Mouse (Mus musculus) WW6 (cell line): ENCODE results near the gene Bcl7c.

Experiments
- DNase-seq: peaks from one replicate; pipeline ENCODE4 v3.0.0-alpha.2; 2013; ENCODE audit warnings: low read depth, low spot score

Bcl7c gene

GRCm38 (mm10) chr7:127685304-127686018, 23.3 kb downstream of the Bcl7c start:
- no peak for DNase-seq

- no peak for DNase-seq
Observed at GRCm38 (mm10) chr7:127681888-127682553, 26.7 kb downstream of the Bcl7c start.

- no peak for DNase-seq
Observed at GRCm38 (mm10) chr7:127680541-127680940, 28.2 kb downstream of the Bcl7c start.

DNA sequence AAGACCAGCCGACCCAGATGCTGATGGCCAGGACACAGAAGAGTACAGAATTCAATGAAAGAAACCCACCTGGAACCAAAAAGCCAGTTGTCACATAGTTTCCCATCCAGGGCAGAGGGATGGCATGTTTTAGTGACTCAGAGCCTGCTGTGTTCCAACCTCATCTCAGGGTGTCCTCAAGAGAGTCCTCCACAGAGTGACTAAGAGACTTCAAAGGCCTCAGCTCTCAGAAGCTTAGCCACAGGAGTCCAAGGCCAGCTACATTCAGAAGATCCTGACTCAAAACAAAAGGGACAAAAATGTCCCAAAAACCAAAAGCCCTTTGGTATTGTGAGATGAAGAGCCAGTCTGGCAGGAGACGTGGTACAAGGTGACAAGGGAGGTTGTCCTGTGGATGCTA, 29.9 kb downstream of the Bcl7c start:
- DNase-seq: no peak

DNA sequence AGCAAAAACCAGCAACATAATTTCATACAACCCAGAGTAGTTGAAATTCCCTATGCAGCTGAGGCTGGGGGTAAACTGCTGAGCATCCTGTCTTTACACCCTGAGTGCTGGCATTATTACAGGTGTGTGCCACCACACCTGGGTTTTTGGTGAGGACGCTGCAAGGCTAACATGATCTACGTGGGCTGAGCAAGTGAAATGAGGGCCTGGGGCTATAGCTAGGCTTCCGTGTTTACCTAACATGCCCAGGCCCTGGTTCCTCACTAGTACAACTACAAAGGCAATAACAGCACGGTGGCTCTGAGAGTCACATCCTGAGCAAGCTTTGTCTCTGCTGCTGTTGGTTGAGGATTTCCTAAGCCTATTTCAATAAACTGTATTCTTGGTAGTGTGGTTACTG, 31.1 kb downstream of the Bcl7c start:
- DNase-seq: no peak

DNA sequence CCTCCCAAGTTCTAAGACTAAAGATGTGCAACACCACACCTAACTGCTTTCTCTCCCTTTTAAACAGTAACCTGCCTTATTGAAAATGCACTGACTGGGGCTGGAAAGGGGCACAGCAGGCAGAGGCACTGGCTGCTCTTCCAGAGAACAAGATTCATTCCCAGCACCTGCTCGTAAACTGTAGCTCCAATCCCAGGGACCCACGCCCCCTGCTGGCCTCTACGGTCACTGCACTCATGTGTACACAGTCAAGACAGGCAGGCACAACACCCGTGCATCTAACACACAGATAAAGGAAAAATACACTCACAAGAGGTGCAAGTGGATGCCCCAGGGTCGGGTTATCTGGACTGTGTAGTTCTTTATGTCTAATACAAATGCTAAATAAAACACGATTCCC, 31.7 kb downstream of the Bcl7c start:
- DNase-seq: peak; percentile 57

- DNase-seq: no peak
Observed at GRCm38 (mm10) chr7:127675391-127675811, 33.3 kb downstream of the Bcl7c start.

DNA sequence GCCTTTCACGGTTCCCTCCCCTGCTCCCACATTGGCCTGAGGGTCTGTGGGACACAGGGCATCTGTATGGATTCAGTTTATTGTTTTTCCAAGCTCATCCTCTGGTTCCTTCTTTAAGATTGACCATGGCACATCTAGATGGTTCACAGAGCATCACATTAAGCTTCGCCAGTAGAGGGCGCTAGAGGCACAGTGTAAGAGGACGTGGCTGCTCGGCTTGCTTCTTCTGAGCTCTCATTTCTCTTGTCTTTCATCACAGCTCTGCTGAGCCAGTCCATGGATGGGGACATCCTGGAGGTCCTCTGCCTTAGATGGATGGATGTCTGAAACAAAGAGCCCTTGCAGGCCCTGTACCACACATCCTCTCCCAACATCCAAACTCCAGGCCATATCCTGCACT, 33.8 kb downstream of the Bcl7c start:
- peak; percentile 70 for DNase-seq

- no peak for DNase-seq
Observed at GRCm38 (mm10) chr7:127672776-127673175, 36.0 kb downstream of the Bcl7c start.

GRCm38 (mm10) chr7:127671880-127672774, 36.6 kb downstream of the Bcl7c start:
- no peak for DNase-seq

DNA sequence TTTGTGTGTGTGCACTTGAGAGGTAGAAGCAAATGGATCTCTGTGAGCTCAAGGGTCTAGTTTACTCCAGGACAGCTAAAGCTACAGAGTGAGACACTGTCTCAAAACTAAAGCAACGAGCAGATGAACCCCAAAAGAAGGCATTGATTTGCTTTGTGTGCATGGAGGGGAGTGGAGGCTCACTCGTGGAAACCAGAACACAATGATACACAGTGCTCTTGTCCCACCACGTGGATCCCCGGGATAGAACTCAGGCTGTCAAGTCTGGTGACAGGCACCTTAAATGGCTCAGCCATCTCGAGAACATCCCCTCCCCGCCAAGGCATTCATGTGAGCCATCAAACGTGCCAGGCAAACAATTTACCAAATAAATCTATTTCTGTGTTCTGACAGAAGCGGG, 41.6 kb downstream of the Bcl7c start:
- no peak for DNase-seq

GRCm38 (mm10) chr7:127666679-127667078, 42.1 kb downstream of the Bcl7c start:
- DNase-seq: no peak

- no peak for DNase-seq
Observed at GRCm38 (mm10) chr7:127666066-127666654, 42.6 kb downstream of the Bcl7c start.

DNA sequence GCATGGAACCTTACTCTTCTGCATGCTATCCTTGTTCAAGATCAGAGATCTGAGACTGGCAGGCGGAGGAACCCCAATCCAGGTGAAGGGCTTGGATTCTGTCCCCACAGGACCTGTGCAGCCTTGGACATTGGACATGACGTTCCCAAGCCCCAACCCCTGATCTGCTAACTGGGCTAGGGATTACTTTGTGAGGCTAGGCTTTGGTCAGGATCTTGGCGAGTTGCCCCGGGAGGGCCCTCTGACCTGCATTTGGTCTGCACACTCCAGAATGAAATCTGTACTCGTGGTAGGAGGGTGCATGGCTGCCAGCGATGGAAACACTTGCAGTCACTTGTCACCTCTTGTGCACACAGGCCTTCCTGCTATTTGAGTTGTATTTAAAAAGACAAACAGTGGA, 45.8 kb downstream of the Bcl7c start:
- no peak for DNase-seq

GRCm38 (mm10) chr7:127661833-127662232, 46.9 kb downstream of the Bcl7c start:
- no peak for DNase-seq

DNA sequence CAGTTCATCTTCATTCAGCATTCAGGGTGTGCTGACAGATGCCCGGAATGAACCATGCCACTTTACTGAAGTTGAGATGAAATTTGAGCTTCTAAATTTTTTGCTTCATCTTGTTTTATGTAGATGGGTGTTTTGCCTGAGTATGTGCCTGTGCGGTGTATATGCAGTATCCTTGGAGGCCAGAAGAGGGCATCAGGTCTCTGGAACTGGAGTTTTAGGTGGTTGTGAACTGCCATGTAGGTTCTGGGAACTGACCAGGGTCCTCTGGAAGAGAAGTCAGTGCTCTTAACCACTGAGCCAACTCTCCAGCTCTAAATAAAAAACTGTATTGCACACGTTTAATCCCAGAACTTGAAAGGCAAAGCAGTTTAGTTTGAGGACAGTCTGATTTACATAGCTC, 47.9 kb downstream of the Bcl7c start:
- no peak for DNase-seq

- DNase-seq: peak; percentile 61
Observed at GRCm38 (mm10) chr7:127656946-127657345, 51.8 kb downstream of the Bcl7c start.

DNA sequence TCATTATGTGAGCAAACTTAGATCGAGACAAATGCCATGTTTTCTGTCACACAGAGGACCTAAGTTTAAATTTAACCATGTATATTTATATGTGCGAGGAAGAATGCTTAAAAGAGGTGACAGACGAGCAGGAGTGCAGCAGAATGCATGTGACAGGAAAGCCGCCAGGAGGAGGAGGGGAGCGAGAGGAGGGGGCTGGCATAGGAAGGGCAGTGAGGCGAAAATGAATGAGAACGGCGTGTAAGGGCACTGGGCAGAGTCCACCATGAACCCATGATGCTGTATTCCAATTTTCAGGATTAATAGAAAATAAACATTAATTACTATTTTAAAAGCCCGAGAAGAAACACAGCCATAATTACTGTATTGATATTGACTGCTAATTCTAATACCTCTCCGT, 54.4 kb downstream of the Bcl7c start:
- no peak for DNase-seq

GRCm38 (mm10) chr7:127652050-127652449, 56.7 kb downstream of the Bcl7c start:
- DNase-seq: no peak

GRCm38 (mm10) chr7:127651624-127652023, 57.1 kb downstream of the Bcl7c start:
- no peak for DNase-seq

DNA sequence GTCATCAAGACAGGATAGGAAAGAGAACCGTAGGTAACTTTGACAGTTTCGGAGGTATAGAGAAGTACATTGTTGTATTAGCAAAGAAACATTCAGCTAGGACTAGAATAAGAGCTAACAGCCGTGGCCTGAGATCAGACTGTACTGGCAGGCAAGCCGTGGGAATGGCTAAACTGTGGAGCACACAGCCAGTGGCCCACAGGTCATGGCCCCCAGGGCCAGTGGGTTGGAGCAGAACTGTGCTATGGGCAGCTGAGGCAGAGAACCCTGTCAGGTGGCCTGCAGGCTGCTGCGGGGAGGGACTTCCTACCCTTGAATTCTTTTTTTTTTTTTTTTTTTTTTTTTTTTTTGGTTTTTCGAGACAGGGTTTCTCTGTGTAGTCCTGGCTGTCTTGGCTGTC, 59.5 kb downstream of the Bcl7c start:
- DNase-seq: no peak
